14 mouse cellular contexts compared by ENCODE assay signal in the genomic region with DNA sequence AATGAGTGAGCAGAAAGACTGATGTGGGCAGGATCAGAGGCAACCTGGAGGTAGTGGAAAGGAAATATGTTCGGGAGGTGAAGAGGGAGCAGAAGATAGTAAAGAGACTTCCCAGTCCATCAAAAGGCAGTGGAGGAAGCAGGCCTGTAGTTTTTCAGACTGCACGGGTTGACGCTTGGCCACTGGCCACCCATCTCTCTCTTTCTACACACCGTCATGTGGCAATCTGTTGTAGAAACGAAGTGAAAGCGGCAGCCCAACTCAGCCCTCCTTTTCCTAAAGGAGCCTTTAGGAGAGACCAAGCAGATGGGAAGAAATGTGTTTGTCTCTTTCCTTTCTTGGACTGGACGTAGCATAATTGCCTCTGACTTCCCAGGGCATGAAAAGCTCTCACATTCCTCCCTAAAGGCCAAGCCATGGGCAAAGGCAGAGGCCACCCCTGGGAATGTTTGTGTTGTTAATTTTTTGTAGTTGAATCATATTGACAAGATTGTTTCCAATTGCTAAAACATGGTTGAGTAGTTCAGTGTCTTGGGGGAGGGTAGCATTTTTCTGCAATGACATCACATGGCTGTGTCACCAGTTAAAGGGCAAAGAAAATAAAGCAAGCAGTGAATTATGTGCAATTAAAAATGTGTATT.
DNase-seq lines count a peak whose midpoint lies in the region; ATAC-seq lines count a peak whose summit lies in the region.
"Had no signal": no experiment of that assay in that cellular context is flagged by ENCODE, and none has a peak within 500 bp of the region (broad histone marks: within the 10 kb centered on the region; RNA-seq: fewer than 3 reads in every experiment).

No protein-coding gene starts in this region.

- peak; percentile 86 for DNase-seq in heart, adult 11 months
- peak; percentile 6 for DNase-seq in urinary bladder, postnatal 14 days (ENCODE audit: low spot score)
- DNase-seq in urinary bladder, postnatal 25 days (ENCODE audit: low spot score): no peak
- peak; percentile 21 for DNase-seq in skeletal muscle tissue, adult 2 months (ENCODE audit: low read depth, low spot score)
- DNase-seq in retina, postnatal 1 day: no peak
- DNase-seq in heart, postnatal 25 days (ENCODE audit: low spot score): no peak
- DNase-seq: cerebellum, postnatal 25 days; heart, adult 2 months; heart, postnatal 14 days had no signal

- ATAC-seq in heart, embryonic 12.5 days (ENCODE audit: insufficient number of reproducible peaks, low FRiP score): no peak
- no peak for ATAC-seq in embryonic facial prominence, embryonic 15.5 days (ENCODE audit: insufficient number of reproducible peaks, low FRiP score, low TSS enrichment, low read depth)

- H3K4me3 ChIP-seq in heart, embryonic 12.5 days: no peak overlapping the region
- no peak overlapping the region for H3K4me3 ChIP-seq in embryonic facial prominence, embryonic 15.5 days (replicated peaks)
- H3K4me3 ChIP-seq: erythroblast, embryonic 14.5 days; heart, adult 2 months; megakaryocyte, embryonic 14.5 days had no signal

- 65% methylated on average over 7 of the region's 7 CpGs for WGBS in heart, embryonic 12.5 days
- WGBS in embryonic facial prominence, embryonic 15.5 days: 64% methylated on average over 7 of the region's 7 CpGs

- H3K9ac ChIP-seq in heart, embryonic 12.5 days: no peak overlapping the region
- no peak overlapping the region for H3K9ac ChIP-seq in embryonic facial prominence, embryonic 15.5 days
- H3K9ac ChIP-seq: liver, embryonic 14.5 days had no signal

- intact Hi-C loops in heart, postnatal 25 days (cut with DNase I): no loop called here

- no peak overlapping the region for H3K27ac ChIP-seq in heart, embryonic 12.5 days (ENCODE audit: poor library complexity, severe bottlenecking)
- peak overlapping the region; percentile 34; the same call in 1 of the 2 replicates for H3K27ac ChIP-seq in embryonic facial prominence, embryonic 15.5 days (replicated peaks)
- H3K27ac ChIP-seq: heart, adult 2 months; liver, embryonic 14.5 days had no signal

- peaks cover 38% of the 10 kb centered on the region for H3K27me3 ChIP-seq in heart, embryonic 12.5 days (replicated peaks)
- H3K27me3 ChIP-seq in embryonic facial prominence, embryonic 15.5 days: no peaks in the 10 kb centered on the region

- H3K9me3 ChIP-seq in heart, embryonic 12.5 days (replicated peaks): no peaks in the 10 kb centered on the region
- no peaks in the 10 kb centered on the region for H3K9me3 ChIP-seq in embryonic facial prominence, embryonic 15.5 days (replicated peaks)
- H3K9me3 ChIP-seq: megakaryocyte, embryonic 14.5 days had no signal

- no peaks in the 10 kb centered on the region for H3K36me3 ChIP-seq in heart, embryonic 12.5 days
- no peaks in the 10 kb centered on the region for H3K36me3 ChIP-seq in embryonic facial prominence, embryonic 15.5 days

- no peaks in the 10 kb centered on the region; the same call in 1 of the 2 replicates for H3K4me1 ChIP-seq in heart, embryonic 12.5 days (replicated peaks)
- H3K4me1 ChIP-seq in embryonic facial prominence, embryonic 15.5 days: no peaks in the 10 kb centered on the region; the same call in 1 of the 2 replicates
- H3K4me1 ChIP-seq: megakaryocyte, embryonic 14.5 days had no signal

- no peak overlapping the region for H3K4me2 ChIP-seq in heart, embryonic 12.5 days
- H3K4me2 ChIP-seq in embryonic facial prominence, embryonic 15.5 days (replicated peaks): no peak overlapping the region

Comparison
In these comparisons a context has a peak if more than half of its experiments do, and no peak if none do; other contexts are left out.
1. DNase-seq: peak in heart, adult 11 months (single experiment), urinary bladder, postnatal 14 days (single experiment) and skeletal muscle tissue, adult 2 months (single experiment); none in urinary bladder, postnatal 25 days (single experiment), retina, postnatal 1 day (single experiment) and heart, postnatal 25 days (single experiment).